Mouse (Mus musculus) intestine, embryonic 16.5 days (tissue): ENCODE data around the gene Abcc4. TPM values are rescaled to one million over a fixed set of nuclear protein-coding genes. Genes with fewer than 3 reads are reported as not detected.
A peak's percentile ranks its signal among the peaks of the same experiment; 100 is the strongest.

Experiments used
- ATAC-seq: fragments of 200-750 bp; cut with Nextera tagmentation; 2 replicates; pipeline ENCODE4 v1.8.0; 2017; ENCODE audit warnings: moderate TSS enrichment, moderate library complexity
- H3K27ac ChIP-seq: fragments of 300-500 bp; sonication (generic); 2 replicates; pipeline ENCODE4 v1.5.1; 2014; ENCODE audit warnings: mild to moderate bottlenecking, low read length
- H3K27me3 ChIP-seq: fragments of 300-500 bp; sonication (generic); replicated peaks from 2 replicates; pipeline ENCODE4 v1.6.1; 2014; ENCODE audit warnings: low read length, control low read depth, mixed read lengths; ENCODE audit not compliant: control insufficient read depth, insufficient read depth
- H3K36me3 ChIP-seq: fragments of 300-500 bp; sonication (generic); 2 replicates; pipeline ENCODE4 v1.6.1; 2014; ENCODE audit warnings: low read length, control low read depth; ENCODE audit not compliant: control insufficient read depth, insufficient read depth
- H3K4me1 ChIP-seq: fragments of 300-500 bp; sonication (generic); 2 replicates; pipeline ENCODE4 v1.6.1; 2014; ENCODE audit warnings: low read length, control low read depth, mixed read lengths; ENCODE audit not compliant: control insufficient read depth, insufficient read depth
- H3K4me2 ChIP-seq: fragments of 300-500 bp; sonication (generic); 2 replicates; pipeline ENCODE4 v1.6.1; 2014; ENCODE audit warnings: low read depth, low read length, control low read depth
- H3K4me3 ChIP-seq: fragments of 300-500 bp; sonication (generic); 2 replicates; pipeline ENCODE4 v1.5.1; 2014; ENCODE audit warnings: mild to moderate bottlenecking, low read length
- H3K9ac ChIP-seq: fragments of 300-500 bp; sonication (generic); 2 replicates; pipeline ENCODE4 v1.6.1; 2014; ENCODE audit warnings: low read depth, low read length
- H3K9me3 ChIP-seq: fragments of 300-500 bp; sonication (generic); 2 replicates; pipeline ENCODE4 v1.6.1; 2016; ENCODE audit warnings: low read length, control low read depth; ENCODE audit not compliant: control insufficient read depth
- WGBS: fragments of 180-500 bp; shearing (Covaris S2); extraction: QIAGEN DNeasy Blood & Tissue Kit; methylation state at CpG from one replicate; pipeline ENCODE4 v1.1.7; 2014; 5-methylcytosine and 5-hydroxymethylcytosine counted together
- polyA plus RNA-seq: library from polyadenylated mRNA; unstranded; fragments of >200 nt; fragmentation: Nextera tagmentation; extraction: Ambion mirVana; gene quantifications from 2 replicates; pipeline ENCODE4 v1.2.1, GENCODE M21; 2015

The Abcc4 gene
- polyA plus RNA-seq, 1 experiment from 2014 or later, result 1.8 TPM

DNA sequence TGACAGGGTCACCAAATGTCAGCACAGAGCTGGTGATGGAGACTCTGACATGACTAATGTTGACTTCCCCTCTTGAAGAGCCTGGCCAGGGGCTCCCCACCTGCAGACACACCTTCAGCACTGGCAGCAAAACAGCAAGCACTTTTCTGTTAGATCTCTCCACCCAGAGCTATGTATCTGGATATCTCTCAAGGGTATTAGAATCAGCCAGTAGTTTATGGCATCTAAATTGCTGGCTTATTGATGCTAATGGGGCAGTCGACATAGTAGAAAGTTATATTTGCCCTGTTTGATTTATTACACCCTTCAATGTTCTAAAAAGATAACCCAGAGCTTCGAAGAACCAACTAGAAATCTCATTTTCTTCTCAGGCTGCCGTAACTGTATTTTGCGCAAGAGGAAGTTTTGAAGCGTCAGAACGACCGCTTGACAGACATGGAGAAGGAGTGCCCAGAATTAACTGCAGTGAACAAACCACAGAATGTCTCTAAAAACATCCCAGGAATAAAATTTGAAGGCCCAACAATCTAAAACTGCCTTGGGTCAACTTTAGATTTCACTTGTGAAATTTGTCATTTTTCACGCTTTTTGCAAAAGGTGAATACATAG lies 123.6 kb downstream of the Abcc4 start:
- no peaks in the 10 kb centered on the region for H3K9me3 ChIP-seq
- no peaks in the 10 kb centered on the region for H3K27me3 ChIP-seq
- no peak overlapping the region for H3K4me2 ChIP-seq
- H3K36me3 ChIP-seq, result no peaks in the 10 kb centered on the region
- ATAC-seq, result peak; percentile 88
- no peaks in the 10 kb centered on the region for H3K4me1 ChIP-seq
- no peak overlapping the region for H3K9ac ChIP-seq
- H3K4me3 ChIP-seq, result no peak overlapping the region
- no peak overlapping the region for H3K27ac ChIP-seq
- 62% methylated on average over 8 of the region's 8 CpGs for WGBS

DNA sequence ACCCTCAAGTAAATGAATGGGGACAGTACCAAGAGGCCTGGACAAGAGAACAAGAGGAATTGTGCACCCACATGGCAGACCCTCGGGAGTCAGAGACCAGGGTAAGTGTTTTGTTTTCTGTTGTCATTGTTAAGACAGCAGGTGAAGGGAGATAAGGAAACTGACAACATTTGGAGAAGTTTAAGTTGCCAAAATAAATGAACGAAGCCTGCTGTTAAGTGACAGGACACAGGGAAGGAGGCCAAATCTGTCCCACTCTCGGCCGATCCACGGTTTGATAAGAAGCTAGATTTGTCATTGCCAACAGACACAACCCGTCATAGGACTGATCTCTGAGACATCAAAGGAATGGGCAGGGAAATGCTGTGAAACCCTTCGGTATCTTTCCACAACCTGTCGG lies 124.3 kb downstream of the Abcc4 start:
- Histone ChIP-seq H3K4me1 (no peaks in the 10 kb centered on the region), H3K9ac (no peak overlapping the region), H3K36me3 (no peaks in the 10 kb centered on the region), H3K9me3 (no peaks in the 10 kb centered on the region), H3K4me2 (no peak overlapping the region), H3K4me3 (no peak overlapping the region), H3K27ac (no peak overlapping the region), H3K27me3 (no peaks in the 10 kb centered on the region)
- ATAC-seq, result no peak
- WGBS, result 59% methylated on average over 8 of the region's 8 CpGs

DNA sequence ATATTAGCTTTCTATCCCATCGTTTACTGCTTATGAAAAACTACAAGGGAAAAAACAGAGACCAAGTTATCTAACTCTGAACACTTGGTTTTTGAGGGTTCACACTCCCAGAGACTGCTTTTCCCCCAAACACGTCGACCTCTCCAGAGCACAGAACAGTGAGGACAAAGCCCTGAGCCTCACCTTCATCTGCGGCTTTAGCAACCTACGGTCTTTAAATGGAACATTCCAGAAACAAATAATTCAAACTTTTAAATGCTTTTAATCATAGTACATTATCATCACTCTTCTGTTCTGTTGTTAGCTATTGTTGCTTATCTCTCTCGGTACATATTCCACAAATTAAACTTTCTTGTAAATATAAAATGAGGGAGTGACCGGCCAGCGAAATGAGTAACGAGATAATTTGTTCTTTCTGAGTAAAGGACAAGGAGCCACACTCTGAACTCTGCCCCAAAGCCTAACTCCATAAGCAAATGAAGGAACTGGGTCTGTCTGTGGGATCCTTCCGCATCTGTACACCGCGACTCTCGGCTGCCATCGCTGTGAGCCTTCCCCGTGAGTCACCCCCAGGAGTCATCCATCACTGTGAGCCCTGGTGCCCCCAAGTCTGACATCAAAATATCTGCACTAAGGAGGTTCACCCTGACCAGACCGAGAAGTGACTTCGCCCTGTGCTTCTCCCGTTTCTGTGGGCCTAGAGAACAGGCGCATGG lies 126.8 kb downstream of the Abcc4 start:
- no peaks in the 10 kb centered on the region for H3K27me3 ChIP-seq
- no peaks in the 10 kb centered on the region for H3K9me3 ChIP-seq
- no peak overlapping the region for H3K9ac ChIP-seq
- ATAC-seq, result no peak
- H3K4me2 ChIP-seq, result no peak overlapping the region
- H3K4me1 ChIP-seq, result no peaks in the 10 kb centered on the region
- H3K27ac ChIP-seq, result no peak overlapping the region
- WGBS, result 81% methylated on average over 19 of the region's 19 CpGs
- H3K36me3 ChIP-seq, result no peaks in the 10 kb centered on the region
- H3K4me3 ChIP-seq, result no peak overlapping the region

DNA sequence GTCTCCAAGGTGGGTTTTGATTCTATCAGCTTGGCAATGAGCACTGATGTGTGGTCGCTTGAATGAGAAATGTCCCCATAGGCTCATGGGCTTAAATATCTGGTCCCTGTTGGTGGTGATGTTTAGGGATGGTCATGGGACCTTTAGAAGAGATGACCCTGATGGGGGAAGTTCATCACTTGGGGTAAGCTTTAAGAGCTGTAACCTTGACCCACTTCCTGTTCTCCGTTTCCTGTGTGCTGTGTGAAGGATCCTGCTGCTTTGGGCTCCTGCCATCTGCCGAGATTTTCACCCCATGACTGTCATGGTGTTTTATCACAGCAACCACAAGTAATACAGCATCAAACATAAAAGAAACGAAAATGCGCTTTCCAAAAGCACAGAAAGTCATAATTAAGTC lies 128.1 kb downstream of the Abcc4 start:
- no peaks in the 10 kb centered on the region for H3K27me3 ChIP-seq
- H3K4me1 ChIP-seq, result no peaks in the 10 kb centered on the region
- H3K4me2 ChIP-seq, result no peak overlapping the region
- H3K9ac ChIP-seq, result no peak overlapping the region
- 87% methylated on average over 5 of the region's 5 CpGs for WGBS
- no peaks in the 10 kb centered on the region for H3K9me3 ChIP-seq
- H3K27ac ChIP-seq, result no peak overlapping the region
- ATAC-seq, result no peak
- H3K36me3 ChIP-seq, result no peaks in the 10 kb centered on the region
- no peak overlapping the region for H3K4me3 ChIP-seq

DNA sequence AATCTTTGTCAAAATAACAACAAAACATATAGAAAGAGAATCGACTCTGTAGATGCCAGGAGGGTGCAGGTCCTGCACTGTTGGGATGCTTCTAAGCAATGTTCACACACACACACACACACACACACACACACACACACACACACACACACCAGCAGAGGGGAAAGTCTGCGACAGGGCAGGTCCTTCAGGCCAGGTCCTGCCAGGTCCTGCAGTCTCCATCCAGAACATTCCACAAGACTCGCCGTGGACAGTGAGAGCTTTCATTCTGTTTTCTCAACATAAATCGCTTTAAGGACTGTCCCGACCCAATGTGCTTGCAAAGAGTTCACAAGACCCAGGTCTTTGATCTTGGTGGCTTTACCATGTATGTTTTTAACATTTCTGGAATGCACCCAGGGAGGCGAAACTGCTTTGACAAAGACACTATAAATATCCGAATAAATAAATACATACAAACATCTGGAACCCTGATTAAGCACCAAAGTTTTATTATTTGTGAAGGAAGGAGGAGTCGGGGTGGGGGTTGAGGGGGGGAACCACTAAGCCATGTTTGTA lies 133.3 kb downstream of the Abcc4 start:
- Histone ChIP-seq H3K36me3 (no peaks in the 10 kb centered on the region), H3K9me3 (no peaks in the 10 kb centered on the region), H3K4me3 (no peak overlapping the region), H3K27ac (no peak overlapping the region), H3K4me2 (no peak overlapping the region), H3K4me1 (no peaks in the 10 kb centered on the region), H3K9ac (no peak overlapping the region), H3K27me3 (no peaks in the 10 kb centered on the region)
- WGBS, result 76% methylated on average over 9 of the region's 9 CpGs
- ATAC-seq, result no peak

DNA sequence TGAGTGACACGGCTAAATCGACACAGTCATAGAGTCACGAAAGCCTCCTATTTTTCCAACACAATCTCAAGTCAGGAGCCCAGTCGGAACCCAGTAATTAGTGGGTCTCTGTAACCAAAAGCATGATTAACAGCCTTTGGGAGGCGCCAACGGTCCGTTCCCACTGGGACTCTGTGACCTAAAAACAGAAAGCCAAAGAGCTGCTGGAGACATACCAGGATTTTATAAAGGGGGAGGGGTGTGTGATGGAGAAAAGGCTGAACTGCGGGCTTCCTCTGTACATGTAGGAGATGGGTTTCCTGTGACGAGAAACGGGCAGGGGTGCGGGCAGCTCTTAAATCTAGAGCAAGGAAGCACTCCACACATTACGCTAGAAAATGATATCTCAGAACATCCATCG lies 136.4 kb downstream of the Abcc4 start:
- no peak overlapping the region for H3K4me3 ChIP-seq
- no peak for ATAC-seq
- H3K9me3 ChIP-seq, result no peaks in the 10 kb centered on the region
- 93% methylated on average over 13 of the region's 13 CpGs for WGBS
- H3K27ac ChIP-seq, result no peak overlapping the region
- no peaks in the 10 kb centered on the region for H3K27me3 ChIP-seq
- no peak overlapping the region for H3K4me2 ChIP-seq
- H3K4me1 ChIP-seq, result 0 out of 2 replicates have a peak, but pooled peaks cover 4% of the 10 kb centered on the region
- H3K9ac ChIP-seq, result no peak overlapping the region
- H3K36me3 ChIP-seq, result no peaks in the 10 kb centered on the region

DNA sequence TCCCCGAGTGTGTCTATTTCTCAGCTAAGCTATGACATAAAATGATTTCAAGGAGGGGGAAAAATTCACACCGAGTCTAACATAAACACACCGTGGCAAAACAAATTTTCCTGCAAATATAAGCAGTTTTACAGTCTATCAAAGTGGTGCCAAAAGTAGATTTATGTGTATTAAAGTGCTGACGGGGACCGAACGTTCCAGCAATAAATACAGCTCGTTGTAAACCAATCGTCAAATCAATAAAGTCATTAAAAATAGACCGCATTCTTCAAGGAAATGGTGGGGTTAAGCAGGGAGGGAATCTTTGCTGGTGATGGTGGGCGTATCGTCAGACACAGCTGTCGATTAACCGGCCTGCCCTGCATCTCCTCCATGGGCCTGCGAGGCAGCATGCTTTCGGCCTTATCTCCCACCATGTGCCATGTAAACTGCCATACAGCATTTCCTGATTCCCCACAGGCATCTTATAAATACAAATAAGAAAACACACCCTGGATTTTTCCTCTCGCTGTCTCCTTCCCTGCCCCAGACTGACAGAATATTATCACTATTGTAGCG lies 137.8 kb downstream of the Abcc4 start:
- ATAC-seq, result no peak

DNA sequence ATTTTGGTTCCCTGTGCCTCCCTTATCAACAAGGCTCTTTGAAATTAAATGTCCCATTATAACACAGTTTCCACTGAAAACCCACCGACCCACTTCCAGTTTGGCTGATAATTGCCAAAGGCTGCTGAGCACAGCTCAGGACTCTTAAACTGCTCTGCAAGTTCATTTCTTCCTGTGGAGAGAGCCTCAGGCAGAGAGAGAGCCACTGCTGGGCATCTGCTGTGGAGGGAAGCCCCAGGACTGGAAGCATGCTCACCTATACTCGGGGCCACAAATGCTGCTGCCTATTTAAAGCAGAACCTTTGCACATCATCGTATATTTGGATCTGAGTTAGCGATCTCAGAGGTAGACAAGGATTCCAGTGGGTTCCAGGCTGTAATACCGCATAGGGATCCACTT lies 139.2 kb downstream of the Abcc4 start:
- WGBS, result 68% methylated on average over 5 of the region's 5 CpGs
- no peak for ATAC-seq
- no peak overlapping the region for H3K9ac ChIP-seq

More for the DNA sequence above, 137.8 kb downstream of the Abcc4 start:
- H3K4me1 ChIP-seq, result 0 out of 2 replicates have a peak, but pooled peaks cover 4% of the 10 kb centered on the region
- no peaks in the 10 kb centered on the region for H3K27me3 ChIP-seq
- H3K9ac ChIP-seq, result no peak overlapping the region
- H3K36me3 ChIP-seq, result no peaks in the 10 kb centered on the region
- H3K27ac ChIP-seq, result no peak overlapping the region
- 56% methylated on average over 17 of the region's 17 CpGs for WGBS
- H3K4me3 ChIP-seq, result no peak overlapping the region
- H3K4me2 ChIP-seq, result no peak overlapping the region
- no peaks in the 10 kb centered on the region for H3K9me3 ChIP-seq

DNA sequence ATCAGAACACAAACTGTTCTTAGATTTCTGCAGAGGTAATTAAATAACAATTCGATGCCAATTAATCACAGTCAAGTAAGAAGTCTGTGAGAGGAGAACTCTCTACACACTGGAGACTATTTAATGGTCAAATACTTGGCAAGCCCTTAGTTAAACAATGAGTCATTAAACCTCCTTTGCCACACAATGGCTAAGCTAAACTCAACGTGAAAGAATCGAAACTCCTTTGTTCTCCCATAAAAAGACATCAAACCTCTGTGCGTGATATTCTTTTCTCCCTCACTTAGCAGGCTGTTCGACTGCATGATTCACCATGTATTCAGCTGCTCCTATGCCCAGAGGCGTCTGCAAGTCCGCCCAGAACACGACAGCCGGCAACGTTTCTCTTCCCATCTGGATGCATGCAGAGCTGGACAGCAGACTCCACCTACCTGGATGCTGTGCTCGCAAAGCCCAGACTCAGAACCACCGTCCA lies 139.8 kb downstream of the Abcc4 start:
- no peak overlapping the region for H3K9ac ChIP-seq
- H3K9me3 ChIP-seq, result no peaks in the 10 kb centered on the region
- H3K27me3 ChIP-seq, result no peaks in the 10 kb centered on the region
- no peaks in the 10 kb centered on the region for H3K36me3 ChIP-seq
- H3K4me2 ChIP-seq, result peak overlapping the region; percentile 20; the same call in 1 of the 2 replicates
- 33% methylated on average over 12 of the region's 12 CpGs for WGBS
- no peak for ATAC-seq
- H3K27ac ChIP-seq, result no peak overlapping the region
- H3K4me3 ChIP-seq, result no peak overlapping the region
- H3K4me1 ChIP-seq, result 0 out of 2 replicates have a peak, but pooled peaks cover 4% of the 10 kb centered on the region

More for the DNA sequence above, 139.2 kb downstream of the Abcc4 start:
- no peaks in the 10 kb centered on the region for H3K36me3 ChIP-seq
- no peaks in the 10 kb centered on the region for H3K27me3 ChIP-seq
- no peaks in the 10 kb centered on the region for H3K9me3 ChIP-seq
- no peak overlapping the region for H3K4me3 ChIP-seq
- peak overlapping the region; percentile 20; the same call in 1 of the 2 replicates for H3K4me2 ChIP-seq
- H3K4me1 ChIP-seq, result 0 out of 2 replicates have a peak, but pooled peaks cover 4% of the 10 kb centered on the region
- no peak overlapping the region for H3K27ac ChIP-seq
